12 mouse cellular contexts compared by ENCODE assay signal in the genomic region with DNA sequence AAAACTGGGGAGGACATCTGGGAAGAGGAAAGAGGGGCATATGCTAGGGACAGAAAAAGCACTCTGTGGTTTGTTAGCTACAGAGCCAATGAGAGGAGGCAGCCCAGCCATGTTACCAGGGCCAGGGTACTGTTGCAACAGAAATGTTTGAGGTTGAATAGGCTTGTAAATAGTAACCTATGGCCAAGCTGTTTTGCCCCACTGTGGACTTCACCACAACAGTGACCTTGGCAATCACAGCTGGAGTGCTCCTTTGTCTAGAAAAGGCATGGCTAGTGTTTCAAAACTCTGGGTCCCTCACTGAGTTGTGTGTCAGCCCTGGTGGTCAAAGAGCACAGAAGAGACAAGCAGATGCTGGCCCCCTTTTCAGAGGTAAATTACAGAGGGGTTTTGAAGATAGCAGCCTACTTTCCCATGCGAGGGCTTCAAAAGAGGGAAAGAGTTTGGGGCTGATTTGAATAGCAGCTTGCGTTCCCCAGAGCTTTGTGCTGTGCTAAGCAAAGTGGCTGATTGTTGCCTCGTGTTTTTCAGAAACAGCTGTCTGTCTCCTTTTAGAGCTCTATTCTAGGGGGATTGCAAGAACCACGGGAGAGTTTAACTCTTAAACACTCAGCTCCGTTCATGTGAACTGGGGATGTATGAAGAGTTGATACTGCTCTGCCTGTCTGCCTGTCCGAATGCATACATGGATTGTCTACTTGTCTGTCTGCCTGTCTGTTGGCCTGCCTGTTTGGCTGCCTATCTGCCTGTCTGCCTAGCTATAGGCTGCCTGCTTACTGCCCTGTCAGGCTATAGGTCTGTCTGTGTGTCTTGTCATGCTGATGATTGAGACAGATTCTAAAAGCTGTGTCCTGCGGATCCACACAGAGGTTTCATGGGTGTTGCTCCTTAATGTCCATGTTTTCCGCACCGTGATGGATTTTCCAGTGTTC.
DNase-seq lines count a peak whose midpoint lies in the region; ATAC-seq lines count a peak whose summit lies in the region.
"Had no signal": no experiment of that assay in that cellular context is flagged by ENCODE, and none has a peak within 500 bp of the region (broad histone marks: within the 10 kb centered on the region; RNA-seq: fewer than 3 reads in every experiment).

No protein-coding gene starts in this region.

- no peaks in the 10 kb centered on the region for H3K36me3 ChIP-seq in liver, embryonic 13.5 days
- H3K36me3 ChIP-seq in embryonic facial prominence, embryonic 11.5 days (replicated peaks; ENCODE audit: control insufficient read depth, insufficient read depth, low read depth, low read length) = no peaks in the 10 kb centered on the region
- H3K36me3 ChIP-seq in hindbrain, embryonic 15.5 days = no peaks in the 10 kb centered on the region
- H3K36me3 ChIP-seq in midbrain, embryonic 16.5 days (ENCODE audit: control insufficient read depth, insufficient read depth, low read length) = no peaks in the 10 kb centered on the region
- H3K36me3 ChIP-seq: heart, embryonic 10.5 days; stomach, embryonic 15.5 days had no signal

- 45% methylated on average over 9 of the region's 9 CpGs for WGBS in liver, embryonic 13.5 days (ENCODE audit: insufficient replicate concordance)
- 45% methylated on average over 9 of the region's 9 CpGs for WGBS in embryonic facial prominence, embryonic 11.5 days
- WGBS in hindbrain, embryonic 15.5 days = 22% methylated on average over 9 of the region's 9 CpGs
- WGBS in midbrain, embryonic 16.5 days = 19% methylated on average over 9 of the region's 9 CpGs

- H3K4me3 ChIP-seq in liver, embryonic 13.5 days (replicated peaks) = no peak overlapping the region
- H3K4me3 ChIP-seq in embryonic facial prominence, embryonic 11.5 days (ENCODE audit: low read depth, low read length) = no peak overlapping the region
- no peak overlapping the region for H3K4me3 ChIP-seq in hindbrain, embryonic 15.5 days
- H3K4me3 ChIP-seq in midbrain, embryonic 16.5 days (ENCODE audit: low read depth, low read length) = no peak overlapping the region
- H3K4me3 ChIP-seq: heart, embryonic 10.5 days; stomach, embryonic 15.5 days had no signal

- H3K4me1 ChIP-seq in liver, embryonic 13.5 days (replicated peaks) = no peaks in the 10 kb centered on the region
- peaks cover 2% of the 10 kb centered on the region; the same call in 1 of the 2 replicates for H3K4me1 ChIP-seq in embryonic facial prominence, embryonic 11.5 days (ENCODE audit: control insufficient read depth, insufficient read depth, low read length)
- peaks cover 14% of the 10 kb centered on the region for H3K4me1 ChIP-seq in hindbrain, embryonic 15.5 days (replicated peaks)
- peaks cover 15% of the 10 kb centered on the region for H3K4me1 ChIP-seq in midbrain, embryonic 16.5 days (ENCODE audit: control insufficient read depth, insufficient read depth, low read length)
- H3K4me1 ChIP-seq: heart, embryonic 10.5 days; stomach, embryonic 15.5 days had no signal

- DNase-seq in liver, embryonic 13.5 days = no peak
- no peak for DNase-seq in liver
- peak; percentile 41 for DNase-seq in embryonic facial prominence, embryonic 11.5 days (ENCODE audit: low spot score)
- DNase-seq in heart, postnatal 25 days (ENCODE audit: low spot score) = no peak
- no peak for DNase-seq in thymus, postnatal 0 days (ENCODE audit: low spot score)
- DNase-seq in right cerebral cortex, postnatal 14 days = no peak
- DNase-seq: adrenal gland, postnatal 10 days; kidney, adult 8-10 months had no signal

- intact Hi-C loops in heart, postnatal 25 days (cut with DNase I) = no loop called here

- no peak overlapping the region for H3K27ac ChIP-seq in liver, embryonic 13.5 days
- H3K27ac ChIP-seq in embryonic facial prominence, embryonic 11.5 days (replicated peaks; ENCODE audit: low read depth, low read length) = no peak overlapping the region
- H3K27ac ChIP-seq in hindbrain, embryonic 15.5 days (replicated peaks) = peak overlapping the region; percentile 6; the same call in 1 of the 2 replicates
- H3K27ac ChIP-seq in midbrain, embryonic 16.5 days (ENCODE audit: low read length) = peak overlapping the region; percentile 44
- H3K27ac ChIP-seq: heart, embryonic 10.5 days; stomach, embryonic 15.5 days had no signal

- H3K9me3 ChIP-seq in liver, embryonic 13.5 days (replicated peaks) = no peaks in the 10 kb centered on the region
- H3K9me3 ChIP-seq in embryonic facial prominence, embryonic 11.5 days (replicated peaks; ENCODE audit: control insufficient read depth, low read length) = no peaks in the 10 kb centered on the region
- no peaks in the 10 kb centered on the region for H3K9me3 ChIP-seq in hindbrain, embryonic 15.5 days
- H3K9me3 ChIP-seq in midbrain, embryonic 16.5 days (replicated peaks; ENCODE audit: control insufficient read depth, low read length, poor library complexity, severe bottlenecking) = no peaks in the 10 kb centered on the region
- H3K9me3 ChIP-seq: heart, embryonic 10.5 days; stomach, embryonic 15.5 days had no signal

- H3K4me2 ChIP-seq in liver, embryonic 13.5 days = no peak overlapping the region
- no peak overlapping the region for H3K4me2 ChIP-seq in embryonic facial prominence, embryonic 11.5 days (ENCODE audit: low read depth, low read length)
- H3K4me2 ChIP-seq in hindbrain, embryonic 15.5 days = no peak overlapping the region
- no peak overlapping the region for H3K4me2 ChIP-seq in midbrain, embryonic 16.5 days (ENCODE audit: low read length)
- H3K4me2 ChIP-seq: stomach, embryonic 15.5 days had no signal

- no peak overlapping the region for H3K9ac ChIP-seq in liver, embryonic 13.5 days
- no peak overlapping the region for H3K9ac ChIP-seq in embryonic facial prominence, embryonic 11.5 days (replicated peaks; ENCODE audit: low read length)
- no peak overlapping the region for H3K9ac ChIP-seq in hindbrain, embryonic 15.5 days
- peak overlapping the region; percentile 46; the same call in 1 of the 2 replicates for H3K9ac ChIP-seq in midbrain, embryonic 16.5 days (ENCODE audit: low read depth, low read length)
- H3K9ac ChIP-seq: stomach, embryonic 15.5 days had no signal

- ATAC-seq in liver, embryonic 13.5 days (ENCODE audit: low read depth) = peak; percentile 45
- no peak; the same call in 1 of the 2 replicates for ATAC-seq in embryonic facial prominence, embryonic 11.5 days (replicated peaks; ENCODE audit: insufficient number of reproducible peaks, low FRiP score, low TSS enrichment, low read depth)
- ATAC-seq in hindbrain, embryonic 15.5 days (ENCODE audit: low FRiP score, low read depth) = peak; percentile 77
- peak; percentile 54 for ATAC-seq in midbrain, embryonic 16.5 days

- no peaks in the 10 kb centered on the region for H3K27me3 ChIP-seq in liver, embryonic 13.5 days
- H3K27me3 ChIP-seq in embryonic facial prominence, embryonic 11.5 days (ENCODE audit: control insufficient read depth, insufficient read depth, low read length) = no peaks in the 10 kb centered on the region
- H3K27me3 ChIP-seq in hindbrain, embryonic 15.5 days = no peaks in the 10 kb centered on the region
- H3K27me3 ChIP-seq in midbrain, embryonic 16.5 days (ENCODE audit: control insufficient read depth, insufficient read depth, low read depth, low read length) = no peaks in the 10 kb centered on the region
- H3K27me3 ChIP-seq: stomach, embryonic 15.5 days had no signal

Comparison
In these comparisons a context has a peak if more than half of its experiments do, and no peak if none do; other contexts are left out.
1. H3K27ac ChIP-seq: peak in hindbrain, embryonic 15.5 days (single experiment) and midbrain, embryonic 16.5 days (single experiment); none in liver, embryonic 13.5 days (single experiment) and embryonic facial prominence, embryonic 11.5 days (single experiment).